Mouse (Mus musculus) limb, embryonic 14.5 days (tissue): ENCODE measurements around the gene Igsf8. TPM values are rescaled to one million over a fixed set of nuclear protein-coding genes. Genes with fewer than 3 reads are reported as not detected.

Experiments
- ATAC-seq: fragments of 200-750 bp; cut with Nextera tagmentation; 2 replicates; pipeline ENCODE4 v1.8.0; 2017; ENCODE audit warnings: low read depth, moderate number of reproducible peaks, moderate TSS enrichment; ENCODE audit not compliant: low FRiP score
- DNase-seq: peaks from one replicate; pipeline ENCODE4 v3.0.0-alpha.2; 2015; ENCODE audit warnings: low spot score
- H3K27ac ChIP-seq: fragments of 300-500 bp; sonication (generic); replicated peaks from 2 replicates; pipeline ENCODE4 v1.5.1; 2014; ENCODE audit warnings: low read depth, mild to moderate bottlenecking, low read length, moderate library complexity, mixed read lengths
- H3K27me3 ChIP-seq: fragments of 300-500 bp; sonication (generic); 2 replicates; pipeline ENCODE4 v1.6.1; 2014; ENCODE audit warnings: low read length, mixed read lengths; ENCODE audit not compliant: control insufficient read depth, insufficient read depth
- H3K36me3 ChIP-seq: fragments of 300-500 bp; sonication (generic); 2 replicates; pipeline ENCODE4 v1.6.1; 2014; ENCODE audit warnings: mild to moderate bottlenecking, low read length, moderate library complexity, mixed read lengths; ENCODE audit not compliant: control insufficient read depth, insufficient read depth
- H3K4me1 ChIP-seq: fragments of 300-500 bp; sonication (generic); 2 replicates; pipeline ENCODE4 v1.6.1; 2014; ENCODE audit warnings: antibody characterized with exemption, low read length, mixed read lengths; ENCODE audit not compliant: control insufficient read depth, insufficient read depth
- H3K4me2 ChIP-seq: fragments of 300-500 bp; sonication (generic); replicated peaks from 2 replicates; pipeline ENCODE4 v1.6.1; 2014; ENCODE audit warnings: low read depth, mild to moderate bottlenecking, low read length, moderate library complexity; ENCODE audit not compliant: severe bottlenecking
- H3K4me3 ChIP-seq: fragments of 300-500 bp; sonication (generic); replicated peaks from 2 replicates; pipeline ENCODE4 v1.5.1; 2014; ENCODE audit warnings: low read length
- H3K9ac ChIP-seq: fragments of 300-500 bp; sonication (generic); 2 replicates; pipeline ENCODE4 v1.6.1; 2014; ENCODE audit warnings: mild to moderate bottlenecking, low read depth, low read length, moderate library complexity; ENCODE audit not compliant: severe bottlenecking
- H3K9me3 ChIP-seq: fragments of 300-500 bp; sonication (generic); 2 replicates; pipeline ENCODE4 v1.6.1; 2016; ENCODE audit warnings: low read length; ENCODE audit not compliant: control insufficient read depth
- POLR2A ChIP-seq: fragments of 200-500 bp; IDR thresholded peaks from 2 replicates; pipeline ENCODE4 v1.8.0; 2012; ENCODE audit warnings: inconsistent platforms, mild to moderate bottlenecking, moderate library complexity, borderline replicate concordance; ENCODE audit not compliant: insufficient read depth, insufficient read length; ENCODE audit errors: extremely low read depth
- WGBS: fragments of 180-500 bp; shearing (Covaris S2); extraction: QIAGEN DNeasy Blood & Tissue Kit; methylation state at CpG from one replicate; pipeline ENCODE4 v1.1.7; 2014; 5-methylcytosine and 5-hydroxymethylcytosine counted together
- polyA plus RNA-seq, 2 experiments: library from polyadenylated mRNA; depleted of rRNA in 1 of 2; stranded (reverse) in 1 of 2; unstranded in 1 of 2; fragments of >200 nt; fragmentation: Nextera tagmentation in 1 of 2; extraction: Ambion mirVana in 1 of 2; gene quantifications; 2 replicates each; pipeline versions ENCODE4 v1.2.1 to v1.2.3; 2012 to 2014

Gene Igsf8
- polyA plus RNA-seq, 2 experiments, result 50.1 to 71.4 TPM

- Histone ChIP-seq H3K4me2 (no peak overlapping the region), H3K36me3 (no peaks in the 10 kb centered on the region), H3K4me1 (no peaks in the 10 kb centered on the region), H3K9me3 (no peaks in the 10 kb centered on the region), H3K27ac (no peak overlapping the region), H3K9ac (no peak overlapping the region), H3K27me3 (no peaks in the 10 kb centered on the region), H3K4me3 (no peak overlapping the region)
- WGBS, result 79% methylated on average over 10 of the region's 10 CpGs
- DNase-seq (no peak), ATAC-seq (no peak)
- TF ChIP-seq POLR2A, result no peak
These were observed 20.2 kb downstream of the Igsf8 start for GRCm38 (mm10) chr1:172281522-172282254.

- no peak overlapping the region for H3K27ac ChIP-seq
- no peak for TF ChIP-seq POLR2A
- H3K9me3 ChIP-seq, result no peaks in the 10 kb centered on the region
- H3K36me3 ChIP-seq, result no peaks in the 10 kb centered on the region
- no peak overlapping the region for H3K4me3 ChIP-seq
- no peak for DNase-seq
- no peak overlapping the region for H3K4me2 ChIP-seq
- no peak overlapping the region for H3K9ac ChIP-seq
- H3K27me3 ChIP-seq, result no peaks in the 10 kb centered on the region
- 96% methylated on average over 6 of the region's 6 CpGs for WGBS
- ATAC-seq, result no peak
- no peaks in the 10 kb centered on the region for H3K4me1 ChIP-seq
These were observed 21.6 kb downstream of the Igsf8 start for GRCm38 (mm10) chr1:172283073-172283472.

- TF ChIP-seq POLR2A, result no peak
- no peaks in the 10 kb centered on the region for H3K27me3 ChIP-seq
- no peaks in the 10 kb centered on the region for H3K4me1 ChIP-seq
- no peak overlapping the region for H3K9ac ChIP-seq
- no peak overlapping the region for H3K27ac ChIP-seq
- H3K4me3 ChIP-seq, result no peak overlapping the region
- H3K4me2 ChIP-seq, result no peak overlapping the region
- H3K9me3 ChIP-seq, result no peaks in the 10 kb centered on the region
- 92% methylated on average over 14 of the region's 14 CpGs for WGBS
- no peaks in the 10 kb centered on the region for H3K36me3 ChIP-seq
- no peak for DNase-seq
- no peak for ATAC-seq
These were observed 22.8 kb downstream of the Igsf8 start for GRCm38 (mm10) chr1:172284221-172284620.

- TF ChIP-seq POLR2A, result no peak
- Histone ChIP-seq H3K4me2 (no peak overlapping the region), H3K9me3 (no peaks in the 10 kb centered on the region), H3K4me3 (no peak overlapping the region), H3K27me3 (no peaks in the 10 kb centered on the region), H3K4me1 (no peaks in the 10 kb centered on the region), H3K9ac (no peak overlapping the region), H3K36me3 (no peaks in the 10 kb centered on the region), H3K27ac (no peak overlapping the region)
- DNase-seq (no peak), ATAC-seq (no peak)
- WGBS, result 81% methylated on average over 5 of the region's 5 CpGs
These were observed 25.3 kb downstream of the Igsf8 start for GRCm38 (mm10) chr1:172286740-172287139.

GRCm38 (mm10) chr1:172288900-172289616, 27.6 kb downstream of the Igsf8 start:
- WGBS, result 91% methylated on average over 11 of the region's 11 CpGs
- Histone ChIP-seq H3K4me3 (no peak overlapping the region), H3K4me1 (no peaks in the 10 kb centered on the region), H3K9me3 (no peaks in the 10 kb centered on the region), H3K9ac (no peak overlapping the region), H3K27ac (no peak overlapping the region), H3K36me3 (no peaks in the 10 kb centered on the region), H3K27me3 (no peaks in the 10 kb centered on the region), H3K4me2 (no peak overlapping the region)
- no peak for TF ChIP-seq POLR2A
- ATAC-seq (no peak), DNase-seq (no peak)
